Mouse (Mus musculus) liver, embryonic 16.5 days (tissue): ENCODE data around the gene Yeats4. TPM values are rescaled to one million over a fixed set of nuclear protein-coding genes. Genes with fewer than 3 reads are reported as not detected.
A peak's percentile ranks its signal among the peaks of the same experiment; 100 is the strongest.

Experiments
- ATAC-seq: fragments of 200-750 bp; cut with Nextera tagmentation; 2 replicates; pipeline ENCODE4 v1.8.0; 2017; ENCODE audit warnings: low read depth, mild to moderate bottlenecking, moderate number of reproducible peaks, moderate library complexity
- H3K27ac ChIP-seq: fragments of 300-500 bp; sonication (generic); 2 replicates; pipeline ENCODE4 v1.5.1; 2014; ENCODE audit warnings: mild to moderate bottlenecking, low read length
- H3K27me3 ChIP-seq: fragments of 300-500 bp; sonication (generic); 2 replicates; pipeline ENCODE4 v1.6.1; 2014; ENCODE audit warnings: low read depth, low read length, mixed read lengths; ENCODE audit not compliant: control insufficient read depth, insufficient read depth
- H3K36me3 ChIP-seq: fragments of 300-500 bp; sonication (generic); 2 replicates; pipeline ENCODE4 v1.6.1; 2014; ENCODE audit warnings: mild to moderate bottlenecking; ENCODE audit not compliant: control insufficient read depth, insufficient read depth
- H3K4me1 ChIP-seq: fragments of 300-500 bp; sonication (generic); 2 replicates; pipeline ENCODE4 v1.6.1; 2014; ENCODE audit warnings: low read depth, low read length, mixed read lengths; ENCODE audit not compliant: control insufficient read depth
- H3K4me2 ChIP-seq: fragments of 300-500 bp; sonication (generic); 2 replicates; pipeline ENCODE4 v1.6.1; 2014; ENCODE audit warnings: low read depth, low read length, mixed read lengths
- H3K4me3 ChIP-seq: fragments of 300-500 bp; sonication (generic); 2 replicates; pipeline ENCODE4 v1.5.1; 2014; ENCODE audit warnings: low read depth, mild to moderate bottlenecking, low read length
- H3K9ac ChIP-seq: fragments of 300-500 bp; sonication (generic); 2 replicates; pipeline ENCODE4 v1.6.1; 2014; ENCODE audit warnings: low read depth, low read length
- H3K9me3 ChIP-seq: fragments of 300-500 bp; sonication (generic); replicated peaks from 2 replicates; pipeline ENCODE4 v1.6.1; 2016; ENCODE audit warnings: low read length; ENCODE audit not compliant: control insufficient read depth
- WGBS: fragments of 180-500 bp; shearing (Covaris S2); extraction: QIAGEN DNeasy Blood & Tissue Kit; methylation state at CpG from one replicate; pipeline ENCODE4 v1.1.7; 2014; ENCODE audit not compliant: insufficient replicate concordance; 5-methylcytosine and 5-hydroxymethylcytosine counted together
- polyA plus RNA-seq: library from polyadenylated mRNA; unstranded; fragments of >200 nt; fragmentation: Nextera tagmentation; extraction: Ambion mirVana; gene quantifications from 2 replicates; pipeline ENCODE4 v1.2.1, GENCODE M21; 2015

The Yeats4 gene
- polyA plus RNA-seq, 1 experiment from 2014 or later = 30.6 TPM

GRCm38 (mm10) chr10:117193364-117193763 lies 30.9 kb downstream of the Yeats4 start:
- Histone ChIP-seq H3K27me3 (no peaks in the 10 kb centered on the region), H3K4me2 (no peak overlapping the region), H3K9me3 (no peaks in the 10 kb centered on the region), H3K4me3 (no peak overlapping the region), H3K9ac (no peak overlapping the region), H3K4me1 (no peaks in the 10 kb centered on the region; the same call in 1 of the 2 replicates), H3K27ac (no peak overlapping the region), H3K36me3 (no peaks in the 10 kb centered on the region)
- no peak for ATAC-seq
- WGBS = 77% methylated on average over 5 of the region's 5 CpGs

GRCm38 (mm10) chr10:117185399-117186089 lies 38.8 kb downstream of the Yeats4 start:
- Histone ChIP-seq H3K36me3 (no peaks in the 10 kb centered on the region), H3K27ac (no peak overlapping the region), H3K9me3 (no peaks in the 10 kb centered on the region), H3K4me3 (no peak overlapping the region), H3K9ac (no peak overlapping the region), H3K4me1 (peaks cover 7% of the 10 kb centered on the region), H3K27me3 (no peaks in the 10 kb centered on the region), H3K4me2 (no peak overlapping the region)
- 0 out of 2 replicates have a peak, but pooled peaks have one; percentile 19 for ATAC-seq
- 45% methylated on average over 9 of the region's 9 CpGs for whole genome bisulfite sequencing

GRCm38 (mm10) chr10:117181098-117181497 lies 43.2 kb downstream of the Yeats4 start:
- no peak overlapping the region for H3K9ac ChIP-seq
- no peak for ATAC-seq
- peaks cover 7% of the 10 kb centered on the region for H3K4me1 ChIP-seq
- H3K36me3 ChIP-seq = no peaks in the 10 kb centered on the region
- H3K27ac ChIP-seq = no peak overlapping the region
- H3K4me2 ChIP-seq = no peak overlapping the region
- 28% methylated on average over 3 of the region's 3 CpGs for WGBS
- H3K9me3 ChIP-seq = no peaks in the 10 kb centered on the region
- H3K4me3 ChIP-seq = no peak overlapping the region
- no peaks in the 10 kb centered on the region for H3K27me3 ChIP-seq

DNA sequence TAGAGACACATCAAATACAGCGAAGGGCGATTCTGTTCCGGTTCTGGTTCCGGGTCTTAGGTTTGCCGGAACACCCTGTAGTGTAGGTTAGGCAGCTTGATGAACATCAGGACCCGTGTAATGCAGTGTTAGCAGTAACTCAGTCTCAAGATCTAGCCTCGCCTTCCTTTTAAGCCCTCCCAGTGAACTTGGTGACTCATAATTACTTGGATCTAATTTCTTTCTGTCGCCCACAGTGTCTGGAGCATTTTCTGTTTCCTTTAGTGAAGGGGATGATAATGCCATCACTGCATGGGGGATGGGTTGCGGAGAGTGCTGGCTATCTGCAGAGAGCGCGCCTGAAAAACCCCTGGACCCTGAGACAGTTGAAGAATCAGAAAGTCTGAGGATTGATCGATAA lies 49.7 kb downstream of the Yeats4 start:
- Histone ChIP-seq H3K27me3 (no peaks in the 10 kb centered on the region), H3K9me3 (no peaks in the 10 kb centered on the region), H3K4me2 (no peak overlapping the region), H3K36me3 (no peaks in the 10 kb centered on the region), H3K4me3 (no peak overlapping the region), H3K27ac (no peak overlapping the region), H3K9ac (no peak overlapping the region), H3K4me1 (peaks cover 10% of the 10 kb centered on the region)
- 68% methylated on average over 12 of the region's 12 CpGs for WGBS
- no peak for ATAC-seq

- no peak overlapping the region for H3K4me2 ChIP-seq
- H3K27me3 ChIP-seq = no peaks in the 10 kb centered on the region
- no peaks in the 10 kb centered on the region for H3K9me3 ChIP-seq
- H3K27ac ChIP-seq = no peak overlapping the region
- no peak overlapping the region for H3K4me3 ChIP-seq
- H3K36me3 ChIP-seq = no peaks in the 10 kb centered on the region
- H3K4me1 ChIP-seq = peaks cover 10% of the 10 kb centered on the region
- ATAC-seq = no peak
- H3K9ac ChIP-seq = no peak overlapping the region
- WGBS = 39% methylated on average over 13 of the region's 13 CpGs
Observed at GRCm38 (mm10) chr10:117173566-117174438, 50.5 kb downstream of the Yeats4 start.

DNA sequence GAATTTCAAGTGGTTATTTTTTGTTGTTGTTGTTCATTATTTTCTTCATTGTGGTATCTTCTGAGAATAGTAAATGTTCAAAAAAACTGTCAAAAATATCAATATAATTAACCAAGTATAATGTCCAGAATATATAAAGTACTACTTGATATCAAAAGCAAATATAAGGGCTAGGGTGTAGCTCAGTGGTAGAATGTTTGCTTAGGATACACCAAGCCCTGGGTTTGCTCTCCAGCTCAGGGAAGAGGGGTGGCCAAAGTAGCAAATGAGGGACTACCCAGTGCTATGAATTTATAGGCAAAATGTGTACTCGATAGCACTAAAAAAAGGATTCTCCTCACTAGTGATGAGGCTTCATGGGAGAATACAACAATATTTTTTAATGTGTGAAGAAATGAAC lies 51.2 kb downstream of the Yeats4 start:
- ATAC-seq = no peak
- WGBS = 80% methylated on average over 1 of the region's 1 CpGs

DNA sequence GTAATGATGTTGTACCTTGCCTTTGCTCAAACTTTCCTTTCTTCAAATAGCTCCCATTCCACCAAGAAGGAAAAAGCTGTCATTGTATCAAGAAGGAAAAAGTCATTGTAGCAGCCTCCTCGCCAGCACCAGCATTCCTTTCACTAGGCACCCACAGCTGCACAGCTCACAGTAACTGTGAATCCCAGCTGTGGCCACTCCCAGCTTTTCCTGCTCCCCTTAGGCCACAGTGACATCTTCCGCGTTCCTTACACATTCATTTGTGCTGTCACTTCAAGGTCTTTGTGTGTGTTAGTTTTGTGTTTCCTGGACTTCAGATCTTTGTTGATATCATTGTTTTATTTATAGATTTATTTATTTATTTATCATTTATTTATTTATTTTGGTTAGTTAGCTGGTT lies 52.2 kb downstream of the Yeats4 start:
- Histone ChIP-seq H3K9me3 (no peaks in the 10 kb centered on the region), H3K27me3 (no peaks in the 10 kb centered on the region), H3K4me3 (no peak overlapping the region), H3K9ac (no peak overlapping the region), H3K36me3 (no peaks in the 10 kb centered on the region), H3K27ac (no peak overlapping the region), H3K4me1 (peaks cover 24% of the 10 kb centered on the region), H3K4me2 (no peak overlapping the region)
- WGBS = 55% methylated on average over 3 of the region's 3 CpGs
- ATAC-seq = no peak

More for the DNA sequence above, 51.2 kb downstream of the Yeats4 start:
- H3K27me3 ChIP-seq = no peaks in the 10 kb centered on the region
- no peak overlapping the region for H3K27ac ChIP-seq
- H3K9me3 ChIP-seq = no peaks in the 10 kb centered on the region
- peaks cover 15% of the 10 kb centered on the region for H3K4me1 ChIP-seq
- H3K36me3 ChIP-seq = no peaks in the 10 kb centered on the region
- H3K4me2 ChIP-seq = no peak overlapping the region
- H3K9ac ChIP-seq = no peak overlapping the region
- no peak overlapping the region for H3K4me3 ChIP-seq

DNA sequence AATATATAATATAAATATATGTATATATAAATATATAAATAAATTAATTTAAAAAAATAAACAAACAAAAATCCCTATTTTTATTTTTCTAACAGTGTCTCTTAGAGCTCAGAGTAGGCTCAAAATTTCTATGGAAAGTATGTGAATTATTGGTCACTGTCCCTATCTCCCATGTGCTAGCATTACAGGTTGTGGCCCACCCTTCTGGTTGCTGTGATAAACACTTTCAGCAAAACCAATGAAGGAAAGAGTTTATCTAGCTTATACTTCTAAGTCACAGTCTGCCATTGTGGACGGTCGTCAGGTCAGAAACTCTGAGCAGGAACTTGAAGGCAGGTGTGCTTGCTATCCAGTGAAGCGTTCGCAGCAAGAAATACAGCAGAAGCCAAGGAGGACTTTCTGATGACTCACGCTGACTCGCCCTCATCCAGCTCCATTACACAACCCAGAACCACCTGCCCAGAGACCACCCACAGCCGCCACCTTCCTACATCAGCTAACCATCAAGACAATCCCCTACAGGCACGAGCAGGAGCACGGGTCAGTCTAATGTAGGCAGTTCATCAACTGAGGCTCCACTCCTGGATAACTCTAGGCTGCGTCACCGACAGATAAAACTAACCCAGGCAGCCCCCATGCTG lies 57.4 kb downstream of the Yeats4 start:
- no peaks in the 10 kb centered on the region for H3K9me3 ChIP-seq
- no peaks in the 10 kb centered on the region for H3K36me3 ChIP-seq
- peak overlapping the region; percentile 61 for H3K4me2 ChIP-seq
- H3K27ac ChIP-seq = peak overlapping the region; percentile 89
- WGBS = 70% methylated on average over 11 of the region's 11 CpGs
- H3K4me1 ChIP-seq = peaks cover 28% of the 10 kb centered on the region
- peak overlapping the region; percentile 38 for H3K4me3 ChIP-seq
- peak; percentile 97 for ATAC-seq
- H3K9ac ChIP-seq = peak overlapping the region; percentile 48
- H3K27me3 ChIP-seq = no peaks in the 10 kb centered on the region; the same call in 1 of the 2 replicates
